Mouse (Mus musculus) liver, embryonic 16.5 days (tissue): ENCODE data around the gene Plagl1. TPM values are rescaled to one million over a fixed set of nuclear protein-coding genes. Genes with fewer than 3 reads are reported as not detected.

Experiments used
- ATAC-seq: fragments of 200-750 bp; cut with Nextera tagmentation; 2 replicates; pipeline ENCODE4 v1.8.0; 2017; ENCODE audit warnings: low read depth, mild to moderate bottlenecking, moderate number of reproducible peaks, moderate library complexity
- H3K27ac ChIP-seq: fragments of 300-500 bp; sonication (generic); 2 replicates; pipeline ENCODE4 v1.5.1; 2014; ENCODE audit warnings: mild to moderate bottlenecking, low read length
- H3K27me3 ChIP-seq: fragments of 300-500 bp; sonication (generic); 2 replicates; pipeline ENCODE4 v1.6.1; 2014; ENCODE audit warnings: low read depth, low read length, mixed read lengths; ENCODE audit not compliant: control insufficient read depth, insufficient read depth
- H3K36me3 ChIP-seq: fragments of 300-500 bp; sonication (generic); 2 replicates; pipeline ENCODE4 v1.6.1; 2014; ENCODE audit warnings: mild to moderate bottlenecking; ENCODE audit not compliant: control insufficient read depth, insufficient read depth
- H3K4me1 ChIP-seq: fragments of 300-500 bp; sonication (generic); 2 replicates; pipeline ENCODE4 v1.6.1; 2014; ENCODE audit warnings: low read depth, low read length, mixed read lengths; ENCODE audit not compliant: control insufficient read depth
- H3K4me2 ChIP-seq: fragments of 300-500 bp; sonication (generic); 2 replicates; pipeline ENCODE4 v1.6.1; 2014; ENCODE audit warnings: low read depth, low read length, mixed read lengths
- H3K4me3 ChIP-seq: fragments of 300-500 bp; sonication (generic); 2 replicates; pipeline ENCODE4 v1.5.1; 2014; ENCODE audit warnings: low read depth, mild to moderate bottlenecking, low read length
- H3K9ac ChIP-seq: fragments of 300-500 bp; sonication (generic); 2 replicates; pipeline ENCODE4 v1.6.1; 2014; ENCODE audit warnings: low read depth, low read length
- H3K9me3 ChIP-seq: fragments of 300-500 bp; sonication (generic); replicated peaks from 2 replicates; pipeline ENCODE4 v1.6.1; 2016; ENCODE audit warnings: low read length; ENCODE audit not compliant: control insufficient read depth
- WGBS: fragments of 180-500 bp; shearing (Covaris S2); extraction: QIAGEN DNeasy Blood & Tissue Kit; methylation state at CpG from one replicate; pipeline ENCODE4 v1.1.7; 2014; ENCODE audit not compliant: insufficient replicate concordance; 5-methylcytosine and 5-hydroxymethylcytosine counted together
- polyA plus RNA-seq: library from polyadenylated mRNA; unstranded; fragments of >200 nt; fragmentation: Nextera tagmentation; extraction: Ambion mirVana; gene quantifications from 2 replicates; pipeline ENCODE4 v1.2.1, GENCODE M21; 2015

Plagl1 gene
- polyA plus RNA-seq, 1 experiment from 2014 or later: 24.6 TPM

- no peak for ATAC-seq
- no peaks in the 10 kb centered on the region for H3K36me3 ChIP-seq
- H3K27me3 ChIP-seq: peaks cover 4% of the 10 kb centered on the region
- H3K27ac ChIP-seq: no peak overlapping the region
- no peak overlapping the region for H3K4me2 ChIP-seq
- H3K9ac ChIP-seq: no peak overlapping the region
- no peaks in the 10 kb centered on the region for H3K9me3 ChIP-seq
- H3K4me1 ChIP-seq: no peaks in the 10 kb centered on the region
- 39% methylated on average over 3 of the region's 3 CpGs for WGBS
- no peak overlapping the region for H3K4me3 ChIP-seq
These were observed 4.9 kb downstream of the Plagl1 start for GRCm38 (mm10) chr10:13065129-13065752.

- no peak overlapping the region for H3K9ac ChIP-seq
- no peak overlapping the region for H3K4me2 ChIP-seq
- no peak overlapping the region for H3K4me3 ChIP-seq
- no peaks in the 10 kb centered on the region for H3K36me3 ChIP-seq
- 68% methylated on average over 2 of the region's 2 CpGs for WGBS
- H3K9me3 ChIP-seq: no peaks in the 10 kb centered on the region
- H3K27me3 ChIP-seq: no peaks in the 10 kb centered on the region
- no peak for ATAC-seq
- H3K27ac ChIP-seq: no peak overlapping the region
- H3K4me1 ChIP-seq: no peaks in the 10 kb centered on the region
These were observed 10.7 kb downstream of the Plagl1 start for GRCm38 (mm10) chr10:13071031-13071430.

GRCm38 (mm10) chr10:13076807-13077532 is 16.7 kb downstream of the Plagl1 start:
- Histone ChIP-seq H3K27ac (no peak overlapping the region), H3K36me3 (no peaks in the 10 kb centered on the region), H3K9ac (no peak overlapping the region), H3K4me2 (no peak overlapping the region), H3K4me3 (no peak overlapping the region), H3K4me1 (no peaks in the 10 kb centered on the region), H3K27me3 (no peaks in the 10 kb centered on the region), H3K9me3 (no peaks in the 10 kb centered on the region)
- ATAC-seq: peak; percentile 37; the same call in 1 of the 2 replicates
- 43% methylated on average over 7 of the region's 7 CpGs for WGBS

- Histone ChIP-seq H3K9me3 (no peaks in the 10 kb centered on the region), H3K27me3 (no peaks in the 10 kb centered on the region), H3K36me3 (no peaks in the 10 kb centered on the region), H3K4me3 (no peak overlapping the region), H3K27ac (no peak overlapping the region), H3K4me1 (no peaks in the 10 kb centered on the region), H3K4me2 (no peak overlapping the region), H3K9ac (no peak overlapping the region)
- WGBS: 79% methylated on average over 12 of the region's 12 CpGs
- no peak for ATAC-seq
These were observed 22.2 kb downstream of the Plagl1 start for GRCm38 (mm10) chr10:13082459-13082858.

- Histone ChIP-seq H3K27me3 (peaks cover 20% of the 10 kb centered on the region), H3K9ac (0 out of 2 replicates have a peak overlapping the region, but pooled peaks have one; percentile 26), H3K27ac (no peak overlapping the region), H3K4me1 (no peaks in the 10 kb centered on the region), H3K4me2 (peak overlapping the region; percentile 51), H3K4me3 (peak overlapping the region; percentile 49), H3K36me3 (no peaks in the 10 kb centered on the region), H3K9me3 (no peaks in the 10 kb centered on the region)
- WGBS: 43% methylated on average over 70 of the region's 70 CpGs
- peak; percentile 64 for ATAC-seq
These were observed 30.5 kb downstream of the Plagl1 start for GRCm38 (mm10) chr10:13090596-13091424.

- H3K36me3 ChIP-seq: no peaks in the 10 kb centered on the region
- H3K4me2 ChIP-seq: no peak overlapping the region
- H3K4me1 ChIP-seq: no peaks in the 10 kb centered on the region
- H3K4me3 ChIP-seq: no peak overlapping the region
- no peak overlapping the region for H3K27ac ChIP-seq
- H3K9me3 ChIP-seq: no peaks in the 10 kb centered on the region
- WGBS: 55% methylated on average over 3 of the region's 3 CpGs
- no peak for ATAC-seq
- peaks cover 20% of the 10 kb centered on the region for H3K27me3 ChIP-seq
- H3K9ac ChIP-seq: no peak overlapping the region
These were observed 32.7 kb downstream of the Plagl1 start for GRCm38 (mm10) chr10:13092996-13093395.

GRCm38 (mm10) chr10:13098895-13099294 is 38.6 kb downstream of the Plagl1 start:
- H3K27ac ChIP-seq: no peak overlapping the region
- H3K36me3 ChIP-seq: no peaks in the 10 kb centered on the region
- no peak overlapping the region for H3K4me3 ChIP-seq
- no peaks in the 10 kb centered on the region for H3K27me3 ChIP-seq
- no peak for ATAC-seq
- no peak overlapping the region for H3K9ac ChIP-seq
- H3K4me1 ChIP-seq: no peaks in the 10 kb centered on the region
- 73% methylated on average over 1 of the region's 1 CpGs for WGBS
- no peaks in the 10 kb centered on the region for H3K9me3 ChIP-seq
- no peak overlapping the region for H3K4me2 ChIP-seq

GRCm38 (mm10) chr10:13100061-13100648 is 39.9 kb downstream of the Plagl1 start:
- Histone ChIP-seq H3K36me3 (no peaks in the 10 kb centered on the region), H3K27me3 (no peaks in the 10 kb centered on the region), H3K4me3 (no peak overlapping the region), H3K4me2 (no peak overlapping the region), H3K9ac (no peak overlapping the region), H3K9me3 (no peaks in the 10 kb centered on the region), H3K27ac (no peak overlapping the region), H3K4me1 (no peaks in the 10 kb centered on the region)
- 68% methylated on average over 6 of the region's 6 CpGs for WGBS
- ATAC-seq: no peak
